Mouse (Mus musculus) intestine, postnatal 0 days (tissue): Measurements from ENCODE around the gene Spem1. TPM values are rescaled to one million over a fixed set of nuclear protein-coding genes. Genes with fewer than 3 reads are reported as not detected.

ENCODE experiments used
- ATAC-seq: fragments of 200-750 bp; cut with Nextera tagmentation; 2 replicates; pipeline ENCODE4 v1.8.0; 2017; ENCODE audit warnings: mild to moderate bottlenecking, moderate TSS enrichment, moderate library complexity
- H3K27ac ChIP-seq: fragments of 300-500 bp; sonication (generic); 2 replicates; pipeline ENCODE4 v1.5.1; 2014; ENCODE audit warnings: mild to moderate bottlenecking, low read depth, low read length, moderate library complexity
- H3K27me3 ChIP-seq: fragments of 300-500 bp; sonication (generic); replicated peaks from 2 replicates; pipeline ENCODE4 v1.6.1; 2014; ENCODE audit warnings: low read length, mixed read lengths; ENCODE audit not compliant: control insufficient read depth, insufficient read depth
- H3K36me3 ChIP-seq: fragments of 300-500 bp; sonication (generic); 2 replicates; pipeline ENCODE4 v1.6.1; 2014; ENCODE audit warnings: mild to moderate bottlenecking, moderate library complexity; ENCODE audit not compliant: control insufficient read depth, insufficient read depth
- H3K4me1 ChIP-seq: fragments of 300-500 bp; sonication (generic); replicated peaks from 2 replicates; pipeline ENCODE4 v1.6.1; 2014; ENCODE audit warnings: antibody characterized with exemption, low read length, mixed read lengths; ENCODE audit not compliant: control insufficient read depth, insufficient read depth
- H3K4me2 ChIP-seq: fragments of 300-500 bp; sonication (generic); replicated peaks from 2 replicates; pipeline ENCODE4 v1.6.1; 2014; ENCODE audit warnings: low read depth, mild to moderate bottlenecking, moderate library complexity
- H3K4me3 ChIP-seq: fragments of 300-500 bp; sonication (generic); 2 replicates; pipeline ENCODE4 v1.5.1; 2014; ENCODE audit warnings: low read depth, low read length
- H3K9ac ChIP-seq: fragments of 300-500 bp; sonication (generic); 2 replicates; pipeline ENCODE4 v1.6.1; 2014; ENCODE audit warnings: mild to moderate bottlenecking, low read depth, low read length
- H3K9me3 ChIP-seq: fragments of 300-500 bp; sonication (generic); 2 replicates; pipeline ENCODE4 v1.6.1; 2016; ENCODE audit warnings: mixed run types; ENCODE audit not compliant: control insufficient read depth
- CTCF ChIP-seq: sonication (generic); IDR thresholded peaks from 2 replicates; pipeline ENCODE4 v1.5.1; 2016; ENCODE audit warnings: low read depth, mild to moderate bottlenecking, control low read depth, antibody characterized with exemption, moderate library complexity
- whole genome bisulfite sequencing: fragments of 180-500 bp; shearing (Covaris S2); extraction: QIAGEN DNeasy Blood & Tissue Kit; methylation state at CpG from one replicate; pipeline ENCODE4 v1.1.7; 2014; 5-methylcytosine and 5-hydroxymethylcytosine counted together
- polyA plus RNA-seq: library from polyadenylated mRNA; unstranded; fragments of >200 nt; fragmentation: Nextera tagmentation; extraction: Ambion mirVana; gene quantifications from 2 replicates; pipeline ENCODE4 v1.2.1, GENCODE M21; 2015

Gene Spem1
- polyA plus RNA-seq, 1 experiment from 2014 or later, result not detected

- WGBS, result 88% methylated on average over 7 of the region's 7 CpGs
- Histone ChIP-seq H3K4me1 (peaks cover 18% of the 10 kb centered on the region; the same call in 1 of the 2 replicates), H3K27ac (no peak overlapping the region), H3K4me3 (no peak overlapping the region), H3K27me3 (peaks cover 13% of the 10 kb centered on the region; the same call in 1 of the 2 replicates), H3K9ac (no peak overlapping the region), H3K9me3 (no peaks in the 10 kb centered on the region), H3K4me2 (no peak overlapping the region), H3K36me3 (no peaks in the 10 kb centered on the region)
- no peak for TF ChIP-seq CTCF
- ATAC-seq, result no peak
These were observed 24.1 kb downstream of the Spem1 start for GRCm38 (mm10) chr11:69797924-69798323.

- Histone ChIP-seq H3K27me3 (peaks cover 7% of the 10 kb centered on the region; the same call in 1 of the 2 replicates), H3K4me2 (peak overlapping the region; percentile 97), H3K36me3 (no peaks in the 10 kb centered on the region), H3K4me3 (peak overlapping the region; percentile 48), H3K9ac (peak overlapping the region; percentile 31; the same call in 1 of the 2 replicates), H3K9me3 (no peaks in the 10 kb centered on the region), H3K4me1 (0 out of 2 replicates have a peak, but pooled peaks cover 11% of the 10 kb centered on the region), H3K27ac (no peak overlapping the region)
- no peak for ATAC-seq
- no peak for TF ChIP-seq CTCF
- WGBS, result 7% methylated on average over 13 of the region's 13 CpGs
These were observed 26.0 kb downstream of the Spem1 start for GRCm38 (mm10) chr11:69795983-69796435.

- Histone ChIP-seq H3K4me1 (0 out of 2 replicates have a peak, but pooled peaks cover 5% of the 10 kb centered on the region), H3K9me3 (no peaks in the 10 kb centered on the region), H3K9ac (peak within 1 kb of the TSS; percentile 31), H3K27ac (no peak within 1 kb of the TSS), H3K36me3 (no peaks in the 10 kb centered on the region), H3K4me2 (peak within 1 kb of the TSS; percentile 97), H3K27me3 (peaks cover 3% of the 10 kb centered on the region; the same call in 1 of the 2 replicates), H3K4me3 (peak within 1 kb of the TSS; percentile 48)
- 1% methylated on average over 51 of the region's 52 CpGs for WGBS
- TF ChIP-seq CTCF, result peak; percentile 30
- peak; percentile 98 for ATAC-seq
These were observed 26.6 kb downstream of the Spem1 start, which contains the start of gene Chrnb1 for GRCm38 (mm10) chr11:69795168-69795982. Chrnb1 (minus strand) TSS chr11:69795943.

GRCm38 (mm10) chr11:69793429-69793828 is 28.6 kb downstream of the Spem1 start:
- H3K4me1 ChIP-seq, result 0 out of 2 replicates have a peak, but pooled peaks cover 5% of the 10 kb centered on the region
- TF ChIP-seq CTCF, result no peak
- no peaks in the 10 kb centered on the region for H3K9me3 ChIP-seq
- no peak overlapping the region for H3K27ac ChIP-seq
- 74% methylated on average over 5 of the region's 5 CpGs for WGBS
- ATAC-seq, result no peak
- H3K36me3 ChIP-seq, result no peaks in the 10 kb centered on the region
- no peak overlapping the region for H3K9ac ChIP-seq
- H3K4me2 ChIP-seq, result no peak overlapping the region
- H3K27me3 ChIP-seq, result no peaks in the 10 kb centered on the region; the same call in 1 of the 2 replicates
- H3K4me3 ChIP-seq, result no peak overlapping the region

- Histone ChIP-seq H3K27ac (no peak overlapping the region), H3K9me3 (no peaks in the 10 kb centered on the region), H3K9ac (no peak overlapping the region), H3K27me3 (no peaks in the 10 kb centered on the region; the same call in 1 of the 2 replicates), H3K4me3 (no peak overlapping the region), H3K4me2 (no peak overlapping the region), H3K4me1 (0 out of 2 replicates have a peak, but pooled peaks cover 5% of the 10 kb centered on the region), H3K36me3 (no peaks in the 10 kb centered on the region)
- WGBS, result 71% methylated on average over 5 of the region's 5 CpGs
- no peak for TF ChIP-seq CTCF
- ATAC-seq, result no peak
These were observed 30.6 kb downstream of the Spem1 start for GRCm38 (mm10) chr11:69791420-69791819.

GRCm38 (mm10) chr11:69789431-69789830 is 32.5 kb downstream of the Spem1 start:
- Histone ChIP-seq H3K27me3 (no peaks in the 10 kb centered on the region; the same call in 1 of the 2 replicates), H3K9me3 (no peaks in the 10 kb centered on the region), H3K4me2 (no peak overlapping the region), H3K4me3 (no peak overlapping the region), H3K27ac (no peak overlapping the region), H3K9ac (no peak overlapping the region), H3K4me1 (no peaks in the 10 kb centered on the region), H3K36me3 (no peaks in the 10 kb centered on the region)
- TF ChIP-seq CTCF, result no peak
- 61% methylated on average over 5 of the region's 5 CpGs for WGBS
- ATAC-seq, result no peak
